Mouse (Mus musculus) intestine, postnatal 0 days (tissue): ENCODE data around the gene Gimap9. TPM values are rescaled to one million over a fixed set of nuclear protein-coding genes. Genes with fewer than 3 reads are reported as not detected.

Source experiments
- ATAC-seq: fragments of 200-750 bp; cut with Nextera tagmentation; 2 replicates; pipeline ENCODE4 v1.8.0; 2017; ENCODE audit warnings: mild to moderate bottlenecking, moderate TSS enrichment, moderate library complexity
- H3K27ac ChIP-seq: fragments of 300-500 bp; sonication (generic); 2 replicates; pipeline ENCODE4 v1.5.1; 2014; ENCODE audit warnings: mild to moderate bottlenecking, low read depth, low read length, moderate library complexity
- H3K27me3 ChIP-seq: fragments of 300-500 bp; sonication (generic); replicated peaks from 2 replicates; pipeline ENCODE4 v1.6.1; 2014; ENCODE audit warnings: low read length, mixed read lengths; ENCODE audit not compliant: control insufficient read depth, insufficient read depth
- H3K36me3 ChIP-seq: fragments of 300-500 bp; sonication (generic); 2 replicates; pipeline ENCODE4 v1.6.1; 2014; ENCODE audit warnings: mild to moderate bottlenecking, moderate library complexity; ENCODE audit not compliant: control insufficient read depth, insufficient read depth
- H3K4me1 ChIP-seq: fragments of 300-500 bp; sonication (generic); replicated peaks from 2 replicates; pipeline ENCODE4 v1.6.1; 2014; ENCODE audit warnings: antibody characterized with exemption, low read length, mixed read lengths; ENCODE audit not compliant: control insufficient read depth, insufficient read depth
- H3K4me2 ChIP-seq: fragments of 300-500 bp; sonication (generic); replicated peaks from 2 replicates; pipeline ENCODE4 v1.6.1; 2014; ENCODE audit warnings: low read depth, mild to moderate bottlenecking, moderate library complexity
- H3K4me3 ChIP-seq: fragments of 300-500 bp; sonication (generic); 2 replicates; pipeline ENCODE4 v1.5.1; 2014; ENCODE audit warnings: low read depth, low read length
- H3K9ac ChIP-seq: fragments of 300-500 bp; sonication (generic); 2 replicates; pipeline ENCODE4 v1.6.1; 2014; ENCODE audit warnings: mild to moderate bottlenecking, low read depth, low read length
- H3K9me3 ChIP-seq: fragments of 300-500 bp; sonication (generic); 2 replicates; pipeline ENCODE4 v1.6.1; 2016; ENCODE audit warnings: mixed run types; ENCODE audit not compliant: control insufficient read depth
- CTCF ChIP-seq: sonication (generic); IDR thresholded peaks from 2 replicates; pipeline ENCODE4 v1.5.1; 2016; ENCODE audit warnings: low read depth, mild to moderate bottlenecking, control low read depth, antibody characterized with exemption, moderate library complexity
- WGBS: fragments of 180-500 bp; shearing (Covaris S2); extraction: QIAGEN DNeasy Blood & Tissue Kit; methylation state at CpG from one replicate; pipeline ENCODE4 v1.1.7; 2014; 5-methylcytosine and 5-hydroxymethylcytosine counted together
- polyA plus RNA-seq: library from polyadenylated mRNA; unstranded; fragments of >200 nt; fragmentation: Nextera tagmentation; extraction: Ambion mirVana; gene quantifications from 2 replicates; pipeline ENCODE4 v1.2.1, GENCODE M21; 2015

Gimap9 gene
- polyA plus RNA-seq, 1 experiment from 2014 or later, result 9.9 TPM

GRCm38 (mm10) chr6:48692962-48693361 lies 17.0 kb downstream of the Gimap9 start:
- Histone ChIP-seq H3K27ac (no peak overlapping the region), H3K36me3 (no peaks in the 10 kb centered on the region), H3K27me3 (no peaks in the 10 kb centered on the region), H3K9me3 (no peaks in the 10 kb centered on the region), H3K4me1 (no peaks in the 10 kb centered on the region), H3K4me2 (no peak overlapping the region), H3K9ac (no peak overlapping the region), H3K4me3 (no peak overlapping the region)
- TF ChIP-seq CTCF, result no peak
- ATAC-seq, result no peak
- WGBS, result 72% methylated on average over 6 of the region's 6 CpGs

GRCm38 (mm10) chr6:48696830-48697554 lies 21.1 kb downstream of the Gimap9 start:
- H3K9me3 ChIP-seq, result no peaks in the 10 kb centered on the region
- TF ChIP-seq CTCF, result no peak
- H3K27me3 ChIP-seq, result no peaks in the 10 kb centered on the region
- no peak overlapping the region for H3K4me2 ChIP-seq
- H3K27ac ChIP-seq, result no peak overlapping the region
- H3K9ac ChIP-seq, result no peak overlapping the region
- H3K4me3 ChIP-seq, result no peak overlapping the region
- ATAC-seq, result no peak
- WGBS, result 78% methylated on average over 4 of the region's 4 CpGs
- no peaks in the 10 kb centered on the region for H3K36me3 ChIP-seq
- H3K4me1 ChIP-seq, result no peaks in the 10 kb centered on the region

GRCm38 (mm10) chr6:48697555-48697930 lies 21.6 kb downstream of the Gimap9 start:
- Histone ChIP-seq H3K27ac (no peak overlapping the region), H3K9me3 (no peaks in the 10 kb centered on the region), H3K9ac (no peak overlapping the region), H3K36me3 (no peaks in the 10 kb centered on the region), H3K4me3 (no peak overlapping the region), H3K4me1 (no peaks in the 10 kb centered on the region), H3K4me2 (no peak overlapping the region), H3K27me3 (no peaks in the 10 kb centered on the region)
- TF ChIP-seq CTCF, result no peak
- no peak for ATAC-seq
- WGBS, result 34% methylated on average over 1 of the region's 1 CpGs

- no peak overlapping the region for H3K27ac ChIP-seq
- WGBS, result 77% methylated on average over 7 of the region's 7 CpGs
These were observed 22.3 kb downstream of the Gimap9 start for GRCm38 (mm10) chr6:48698066-48698856.

GRCm38 (mm10) chr6:48698888-48699287 lies 23.0 kb downstream of the Gimap9 start:
- no peak for ATAC-seq
- Histone ChIP-seq H3K4me1 (no peaks in the 10 kb centered on the region), H3K9me3 (no peaks in the 10 kb centered on the region), H3K9ac (no peak overlapping the region), H3K27me3 (no peaks in the 10 kb centered on the region), H3K36me3 (no peaks in the 10 kb centered on the region), H3K4me2 (no peak overlapping the region), H3K27ac (no peak overlapping the region), H3K4me3 (no peak overlapping the region)
- WGBS, result 82% methylated on average over 3 of the region's 3 CpGs
- no peak for TF ChIP-seq CTCF

More at GRCm38 (mm10) chr6:48698066-48698856, 22.3 kb downstream of the Gimap9 start:
- no peaks in the 10 kb centered on the region for H3K9me3 ChIP-seq
- ATAC-seq, result no peak
- TF ChIP-seq CTCF, result no peak
- H3K4me1 ChIP-seq, result no peaks in the 10 kb centered on the region
- H3K4me2 ChIP-seq, result no peak overlapping the region
- no peaks in the 10 kb centered on the region for H3K27me3 ChIP-seq
- no peaks in the 10 kb centered on the region for H3K36me3 ChIP-seq
- H3K4me3 ChIP-seq, result no peak overlapping the region
- no peak overlapping the region for H3K9ac ChIP-seq

GRCm38 (mm10) chr6:48700251-48701075 lies 24.5 kb downstream of the Gimap9 start:
- 54% methylated on average over 5 of the region's 5 CpGs for WGBS
- H3K4me1 ChIP-seq, result no peaks in the 10 kb centered on the region
- no peak for ATAC-seq

More at GRCm38 (mm10) chr6:48700251-48701075, 24.5 kb downstream of the Gimap9 start:
- no peak for TF ChIP-seq CTCF
- H3K27me3 ChIP-seq, result no peaks in the 10 kb centered on the region
- H3K4me2 ChIP-seq, result no peak overlapping the region
- H3K9ac ChIP-seq, result no peak overlapping the region
- H3K4me3 ChIP-seq, result no peak overlapping the region
- H3K9me3 ChIP-seq, result no peaks in the 10 kb centered on the region
- no peak overlapping the region; the same call in 1 of the 2 replicates for H3K27ac ChIP-seq
- H3K36me3 ChIP-seq, result no peaks in the 10 kb centered on the region
